Mouse (Mus musculus): Measurements from ENCODE around the gene Best3.

DNA sequence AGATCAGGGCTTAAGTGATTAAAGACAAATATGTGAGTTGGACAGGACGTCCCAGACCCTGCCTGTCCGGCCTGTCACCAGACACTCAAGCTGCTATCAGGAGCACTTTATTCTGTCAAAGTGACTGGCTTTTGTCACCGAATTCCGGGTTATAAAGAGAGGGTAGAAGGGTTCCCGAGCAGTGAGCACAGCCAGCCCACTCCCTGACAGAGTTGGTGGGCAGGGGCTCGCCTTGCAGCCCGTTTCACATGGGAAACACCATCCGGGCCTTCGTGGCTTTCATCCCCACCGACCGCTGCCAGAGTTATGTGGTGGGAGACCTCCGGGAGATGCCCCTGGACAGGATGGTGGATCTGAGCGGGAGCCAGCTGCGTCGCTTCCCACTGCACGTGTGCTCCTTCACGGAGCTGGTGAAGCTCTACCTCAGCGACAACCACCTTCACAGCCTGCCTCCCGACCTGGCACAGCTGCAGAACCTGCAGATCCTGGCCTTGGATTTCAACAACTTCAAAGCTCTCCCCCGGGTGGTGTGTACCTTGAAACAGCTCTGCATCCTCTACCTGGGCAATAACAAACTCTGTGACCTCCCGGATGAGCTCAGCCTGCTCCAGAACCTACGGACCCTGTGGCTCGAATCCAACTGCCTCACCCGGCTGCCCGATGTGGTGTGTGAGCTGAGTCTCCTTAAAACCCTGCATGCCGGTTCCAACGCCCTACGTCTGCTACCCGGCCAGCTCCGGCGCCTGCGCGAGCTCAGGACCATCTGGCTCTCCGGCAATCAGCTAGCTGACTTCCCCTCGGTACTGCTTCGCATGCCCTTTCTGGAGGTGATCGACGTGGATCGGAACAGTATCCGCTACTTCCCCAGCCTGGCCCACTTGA is 59.3 kb downstream of the Best3 start, which contains the start of gene Lrrc10:
- TF ChIP-seq CTCF (IDR thresholded peaks at IDR 0.05; ENCODE audit: low read depth) (no peak), EP300 (optimal IDR thresholded peaks at IDR 0.05) (no peak)
